Mouse (Mus musculus) mouse embryonic stem cell (cell line): ENCODE results near the gene Olfr578.

ENCODE experiments used
- in situ Hi-C, 2 experiments: fragments of 300-500 bp; cut with MboI; formaldehyde crosslinking; loops; 1 replicate in 1 of 2; 3 replicates in 1 of 2; pipeline ENCODE4 v1.14.3; 2019 to 2020; ENCODE audit warnings: low sequenced_read_pairs in 2 of 2, low pct_unique_long_range_greater_than_20kb in 1 of 2, mixed read lengths in 1 of 2; ENCODE audit not compliant: unreplicated experiment in 1 of 2

Olfr578 gene

DNA sequence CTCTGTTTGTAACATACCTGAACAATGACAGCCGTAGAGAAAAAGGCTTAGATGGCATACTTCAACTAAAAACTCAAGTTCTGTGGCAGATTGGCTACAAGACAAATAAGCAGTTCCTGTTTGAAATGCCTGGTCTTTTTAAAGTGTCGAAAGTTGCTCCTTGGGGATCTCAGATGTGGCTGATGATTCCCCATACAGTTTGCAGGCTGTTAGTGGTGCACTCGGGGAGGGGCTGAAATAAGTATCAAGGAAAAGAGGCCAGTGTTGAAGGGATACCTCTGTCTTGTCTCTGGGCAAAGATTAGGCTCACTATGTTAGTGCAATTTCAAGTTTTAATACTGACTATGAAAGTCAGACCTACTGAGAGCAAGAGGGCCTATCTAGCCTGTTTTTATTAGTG lies at the start of gene Olfr578:
TSS of gene Olfr578 (minus strand) at position 101 of the 400 bp plus-strand sequence.
- in situ Hi-C loops: no loop called here

DNA sequence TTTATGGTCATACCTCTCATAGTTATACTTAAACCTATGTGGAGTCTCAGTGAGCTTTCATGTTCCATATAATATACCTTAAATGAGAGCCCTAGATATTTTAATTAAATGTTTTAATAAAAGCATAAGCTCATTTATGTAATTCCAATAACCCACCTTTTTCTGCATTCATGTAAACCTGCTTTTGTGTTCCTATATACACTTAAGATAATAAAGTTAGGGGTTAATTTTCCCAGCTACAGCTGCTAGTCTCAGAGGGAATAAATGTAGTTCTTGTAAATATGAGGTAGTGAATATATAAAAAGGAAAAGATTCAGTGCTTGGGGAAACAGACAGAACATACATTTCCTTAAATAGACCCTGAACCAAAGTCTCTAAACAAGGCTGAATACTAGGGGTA lies 48.6 kb upstream of the Olfr578 start, which contains the start of gene Olfr582:
TSS of gene Olfr582 (plus strand) at position 301 of the 400 bp plus-strand sequence.
- in situ Hi-C loops: no loop called here

DNA sequence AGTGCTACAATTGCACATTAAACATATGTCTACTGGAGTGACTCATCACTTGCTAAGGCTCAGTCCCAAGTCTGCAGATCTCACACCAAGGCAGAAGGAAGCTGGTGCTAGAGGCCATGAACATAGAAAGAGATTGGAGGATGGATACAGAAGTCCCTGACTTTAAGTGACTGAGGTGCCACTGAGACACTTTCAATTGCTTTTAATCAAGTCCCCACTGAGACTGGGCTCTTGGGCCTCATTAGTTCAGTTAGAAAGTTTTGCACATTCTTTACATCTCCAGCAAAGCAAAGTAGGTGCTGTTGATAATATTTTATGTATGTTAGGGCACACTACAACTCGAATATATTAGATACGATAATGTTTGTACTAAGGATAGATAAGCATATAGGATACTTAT lies 13.3 kb downstream of the Olfr578 start, which contains the start of gene Olfr577:
TSS of gene Olfr577 (minus strand) at position 101 of the 400 bp plus-strand sequence.
- in situ Hi-C loops: no loop called here

DNA sequence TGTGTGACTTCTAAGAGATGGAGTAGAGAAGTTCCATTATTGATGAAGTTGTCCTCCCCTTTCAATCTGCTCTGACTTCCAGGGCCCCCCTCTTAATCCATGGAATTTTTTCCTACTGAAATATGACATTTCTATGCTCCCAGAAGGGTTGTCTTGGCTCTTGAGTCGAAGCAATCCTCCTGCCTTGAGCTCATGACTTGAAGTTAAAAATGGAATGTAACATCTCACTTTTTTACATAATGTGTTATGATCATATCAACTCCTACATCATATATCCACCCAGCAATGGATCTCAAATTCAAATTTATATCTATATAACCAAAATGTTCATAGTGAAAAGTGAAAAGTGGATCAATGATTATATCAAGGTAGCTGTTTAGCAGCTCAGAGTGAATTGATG lies 14.7 kb downstream of the Olfr578 start:
- in situ Hi-C loops: no loop called here

DNA sequence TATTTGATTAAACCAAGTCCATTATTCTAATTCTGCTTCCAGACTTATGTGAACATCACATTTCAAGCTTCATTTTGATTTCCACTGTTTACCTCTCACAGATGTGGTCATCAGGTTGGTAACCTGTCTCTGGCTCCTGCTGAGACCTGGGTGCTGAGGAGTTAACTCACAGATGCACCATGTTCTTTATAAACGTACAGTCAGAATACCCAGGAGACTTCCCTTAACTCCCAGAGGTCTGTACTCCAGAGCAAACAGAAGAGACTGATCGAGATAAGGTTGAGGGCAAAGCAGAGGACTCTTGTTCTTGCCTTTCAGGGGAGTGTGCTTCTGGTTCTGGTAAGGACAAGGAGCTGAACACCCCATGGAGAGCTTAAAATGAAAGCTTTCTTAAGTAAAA lies 26.8 kb downstream of the Olfr578 start, which contains the start of gene Olfr576:
TSS of gene Olfr576 (plus strand) at position 301 of the 400 bp plus-strand sequence.
- in situ Hi-C loops: no loop called here

DNA sequence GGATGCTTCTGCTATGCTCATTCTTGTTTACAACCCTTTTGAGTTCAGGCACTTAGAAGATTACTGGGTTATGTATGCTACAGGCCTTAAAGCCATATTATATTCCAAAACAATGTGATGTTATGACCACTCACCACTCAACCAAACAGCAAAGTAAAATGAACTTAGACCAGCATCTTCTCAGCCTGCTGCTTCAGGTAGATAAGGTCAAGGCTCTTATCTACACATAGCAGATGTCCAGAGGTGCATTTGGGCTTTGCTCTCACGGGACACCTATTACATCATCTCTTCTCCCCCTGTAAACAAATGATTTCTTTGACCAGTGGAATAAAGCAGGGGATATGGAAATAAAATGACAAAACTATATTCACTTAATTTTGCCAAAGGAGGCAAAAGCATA lies 30.5 kb downstream of the Olfr578 start, which contains the start of gene Olfr575:
TSS of gene Olfr575 (minus strand) at position 183 of the 400 bp plus-strand sequence.
- in situ Hi-C loops: no loop called here

DNA sequence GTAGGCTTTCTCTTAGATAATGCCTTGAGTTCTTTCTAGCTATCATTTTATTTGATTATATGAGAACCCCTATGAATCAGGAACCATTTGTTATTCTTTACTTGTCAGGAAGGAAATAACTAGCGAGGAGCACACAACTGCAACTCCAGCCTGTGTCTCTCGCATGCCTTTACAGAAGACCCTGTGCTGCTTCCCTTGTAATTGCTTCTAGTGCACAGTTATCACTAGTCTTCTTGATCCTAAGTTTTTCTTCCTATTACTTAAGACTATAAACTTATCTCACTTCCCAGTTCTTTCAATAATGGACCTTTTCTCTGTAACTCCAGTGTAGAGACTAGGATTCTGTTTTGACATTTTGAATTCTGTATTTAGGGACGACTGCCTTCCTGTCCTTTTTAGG lies 31.0 kb downstream of the Olfr578 start:
- in situ Hi-C loops: no loop called here

DNA sequence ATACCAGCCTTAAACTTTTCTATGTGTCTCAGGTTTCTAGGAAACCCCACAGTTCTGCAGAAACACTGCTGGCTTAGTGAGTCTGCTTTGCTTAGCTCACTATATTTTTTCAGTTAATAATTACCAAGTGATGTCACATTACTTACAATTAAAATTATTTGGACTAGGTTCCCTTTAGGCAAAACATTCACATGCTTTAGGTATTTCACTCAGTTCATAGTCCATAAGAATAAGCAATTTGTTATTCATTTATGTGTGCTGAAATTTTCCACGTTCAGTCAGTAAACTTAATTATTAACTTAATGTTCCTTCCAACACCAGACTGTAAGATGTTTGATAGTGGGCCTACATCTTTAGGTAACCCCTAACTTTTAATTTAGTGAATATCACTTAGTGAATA lies 38.4 kb downstream of the Olfr578 start:
- in situ Hi-C loops: no loop called here

DNA sequence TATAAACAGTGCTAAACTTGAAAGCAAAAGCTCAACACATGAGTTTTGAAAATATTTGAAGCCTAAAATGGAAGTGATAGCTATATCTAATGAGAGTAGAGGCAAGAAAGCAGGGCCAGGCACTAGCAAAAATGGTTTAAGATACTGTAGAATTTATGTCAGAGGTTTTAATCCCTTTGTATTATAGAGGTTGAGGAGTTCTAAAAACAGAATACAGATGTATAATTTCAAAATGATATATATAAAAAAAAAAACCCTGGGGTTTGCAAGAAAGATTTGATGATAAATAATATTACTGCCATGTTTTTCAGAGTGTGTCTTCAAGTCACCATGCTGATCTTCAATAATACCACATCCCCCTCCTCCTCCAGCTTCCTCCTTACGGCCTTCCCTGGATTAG lies 41.0 kb downstream of the Olfr578 start, which contains the start of gene Olfr574:
TSS of gene Olfr574 (plus strand) at position 301 of the 400 bp plus-strand sequence.
- in situ Hi-C loops: no loop called here

DNA sequence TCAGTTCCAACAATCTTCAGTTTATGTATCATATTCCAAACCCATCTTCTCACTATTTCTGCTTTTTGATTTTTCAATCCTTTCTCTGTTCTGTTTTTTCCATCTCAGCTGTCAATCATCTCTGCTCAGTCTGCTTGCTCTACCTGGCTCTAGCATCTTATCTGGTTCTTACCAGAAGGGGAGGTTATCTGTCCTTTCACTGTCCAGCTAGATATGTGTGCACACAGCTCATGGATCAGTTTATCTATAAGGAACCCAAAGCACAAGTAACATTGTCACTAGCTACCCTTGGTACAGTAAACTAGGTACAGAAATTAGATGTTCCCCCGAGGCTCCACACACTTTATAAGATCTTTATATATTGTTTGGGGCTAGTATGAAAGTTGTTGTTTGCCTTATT lies 45.7 kb downstream of the Olfr578 start:
- in situ Hi-C loops: no loop called here

DNA sequence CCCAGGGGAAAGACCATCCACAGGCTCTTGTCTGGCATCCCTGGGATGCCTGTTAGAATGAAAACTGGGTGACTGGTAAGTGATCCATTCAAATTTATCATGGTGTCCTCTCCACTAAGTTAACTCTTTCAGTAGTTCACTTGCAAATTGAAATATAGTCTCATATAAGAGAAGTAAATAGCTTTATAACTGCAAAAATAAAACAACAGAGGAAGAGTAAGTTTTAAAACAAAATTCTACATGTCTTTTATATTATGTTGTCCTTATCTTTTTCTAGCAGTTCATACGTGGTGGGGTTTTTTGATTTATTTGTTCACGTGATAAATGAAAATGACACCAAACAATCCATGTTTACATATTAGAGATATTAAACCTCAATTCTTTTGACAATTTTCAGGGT lies 46.6 kb downstream of the Olfr578 start, which contains the start of gene Olfr573-ps1:
TSS of gene Olfr573-ps1 (minus strand) at position 101 of the 400 bp plus-strand sequence.
- in situ Hi-C loops: no loop called here
